Mouse (Mus musculus) gastrocnemius, adult 8-10 months (tissue): ENCODE results near the gene Efna5. TPM values are rescaled to one million over a fixed set of nuclear protein-coding genes. Genes with fewer than 3 reads are reported as not detected.

Experiments
- DNase-seq, 2 experiments: peaks; one replicate each; pipeline ENCODE4 v3.0.0; 2022; ENCODE audit warnings: low spot score in 2 of 2
- total RNA-seq, 4 experiments: library from RNA; stranded (reverse); gene quantifications; 2 replicates each; pipeline ENCODE4 v1.2.4; 2022

Gene Efna5
- total RNA-seq, 4 experiments from 2014 or later, result 0.29 to 1.3 (median 0.71) TPM

DNA sequence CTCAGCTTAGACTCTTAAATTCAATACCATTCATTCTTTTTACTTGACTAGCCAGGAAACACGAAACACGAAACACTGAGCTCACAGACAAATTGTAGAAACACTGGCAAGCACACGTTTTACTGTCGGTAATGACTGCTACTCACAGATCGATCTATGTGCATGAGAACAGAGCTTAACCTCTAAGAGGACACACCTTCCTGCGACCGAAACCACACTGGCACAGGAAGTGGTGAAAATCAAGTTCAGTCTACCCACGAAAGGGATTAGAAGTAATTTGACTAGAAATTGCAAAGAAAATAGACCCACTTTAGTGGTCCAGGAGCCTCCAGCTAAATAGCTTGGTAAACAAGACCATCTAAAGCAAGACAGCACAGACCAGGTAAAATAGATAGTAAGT is 23.8 kb downstream of the Efna5 start:
- no peak for DNase-seq

- DNase-seq, result no peak
Observed at GRCm38 (mm10) chr17:62853741-62854140, 27.4 kb downstream of the Efna5 start.

GRCm38 (mm10) chr17:62852822-62853608 is 28.1 kb downstream of the Efna5 start:
- DNase-seq, result no peak

GRCm38 (mm10) chr17:62851268-62851667 is 29.8 kb downstream of the Efna5 start:
- DNase-seq, result no peak

GRCm38 (mm10) chr17:62850603-62851002 is 30.5 kb downstream of the Efna5 start:
- no peak for DNase-seq

DNA sequence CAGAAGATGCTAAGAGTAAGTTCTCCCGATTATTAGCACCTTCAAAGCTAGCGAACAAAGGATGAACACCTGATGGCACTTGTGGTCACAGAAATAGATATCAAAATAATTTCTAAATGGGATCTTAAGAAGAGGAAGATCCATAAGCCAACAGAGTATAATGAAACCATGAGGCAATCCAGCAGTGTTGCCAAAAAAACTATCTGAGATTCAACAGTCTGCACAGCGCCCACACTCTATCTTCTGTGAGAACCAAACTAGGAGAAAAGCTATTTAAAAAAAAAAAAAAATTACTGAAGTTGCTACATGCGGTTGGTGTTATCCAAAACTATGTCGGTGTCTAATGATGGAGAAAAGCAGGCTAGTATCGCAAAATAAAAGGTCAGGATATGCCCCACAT is 31.4 kb downstream of the Efna5 start:
- no peak for DNase-seq

DNA sequence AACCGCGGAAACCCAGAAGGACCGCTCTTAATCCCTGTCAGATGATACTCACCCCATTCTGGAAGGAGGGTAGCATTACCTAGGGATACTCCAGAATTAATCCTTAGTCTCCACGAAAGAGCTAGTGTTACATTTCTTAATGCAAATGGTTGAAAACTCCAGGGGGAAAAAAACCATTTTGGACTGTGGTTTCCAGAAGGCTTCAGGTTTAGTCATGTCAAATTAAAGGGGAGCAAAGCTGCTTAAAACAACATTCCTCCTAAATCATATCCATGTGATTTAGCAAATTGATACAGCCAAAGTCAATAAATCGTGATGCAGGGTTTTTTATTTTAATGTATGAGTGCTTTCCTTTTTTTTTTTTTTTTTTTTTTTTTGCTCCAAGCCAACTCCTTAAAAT is 35.5 kb downstream of the Efna5 start:
- no peak for DNase-seq

DNA sequence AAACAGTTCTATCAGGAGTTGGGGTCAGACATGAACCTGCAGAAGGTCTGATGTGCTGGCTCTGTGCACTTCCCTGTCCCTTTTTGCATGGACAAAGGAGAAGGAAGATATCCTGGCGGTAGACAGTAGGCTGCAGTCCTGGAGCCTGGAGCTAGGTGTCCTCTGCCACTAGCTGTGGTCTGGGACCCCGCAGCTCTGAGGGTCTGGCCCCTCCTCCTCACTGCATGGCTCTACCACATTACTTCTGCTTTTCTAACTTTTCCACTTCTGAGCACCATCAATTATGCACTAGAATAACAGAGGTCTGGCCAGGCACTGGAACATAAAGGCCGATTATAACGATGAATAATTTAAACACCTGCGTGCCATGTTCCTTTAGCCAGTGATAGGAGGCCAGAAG is 36.8 kb downstream of the Efna5 start:
- DNase-seq, result no peak

DNA sequence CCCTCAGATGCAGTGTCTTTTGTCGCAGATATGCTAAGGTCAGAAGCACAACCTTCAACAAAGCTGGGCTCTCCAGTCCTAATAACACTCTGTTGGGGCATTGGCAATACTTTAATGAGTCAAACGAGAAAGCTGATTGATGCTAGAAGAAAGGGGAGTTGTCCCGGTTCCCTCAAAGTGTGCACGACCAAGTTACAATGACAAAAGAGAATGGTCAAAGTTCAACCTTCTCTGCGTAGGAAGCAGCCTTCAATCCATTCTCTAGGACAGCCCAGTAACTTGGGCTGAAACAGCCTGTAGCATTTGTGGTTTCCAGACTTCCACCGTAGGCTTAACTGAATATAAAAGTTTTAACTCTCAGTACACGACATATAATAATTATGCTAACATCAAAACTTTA is 43.8 kb downstream of the Efna5 start:
- DNase-seq, result no peak

DNA sequence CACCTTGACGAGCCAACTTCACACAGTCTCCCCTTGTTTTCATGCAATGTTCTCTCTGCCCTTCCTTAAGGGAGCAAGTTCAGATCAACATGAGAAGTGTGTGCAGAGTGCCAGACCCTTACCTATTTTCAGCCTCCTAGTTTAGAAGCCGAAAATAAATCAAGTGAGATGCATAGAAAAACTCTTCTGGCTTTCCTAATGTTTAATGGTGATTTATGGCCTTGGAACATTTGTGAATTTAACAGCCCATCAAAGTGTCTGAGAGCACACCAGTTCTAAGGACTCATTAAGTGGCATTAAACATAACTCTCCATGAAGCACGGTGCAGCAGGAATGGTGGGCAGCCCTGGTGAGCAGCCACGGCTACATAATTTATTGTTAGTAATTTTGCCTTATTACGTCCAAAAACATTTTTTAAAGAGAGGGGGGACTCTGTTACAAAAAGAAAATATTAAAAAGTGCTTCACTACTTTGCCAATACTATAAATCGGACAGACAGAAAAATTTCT is 44.5 kb downstream of the Efna5 start:
- DNase-seq, result no peak

- no peak for DNase-seq
Observed at GRCm38 (mm10) chr17:62832550-62833127, 48.5 kb downstream of the Efna5 start.

DNA sequence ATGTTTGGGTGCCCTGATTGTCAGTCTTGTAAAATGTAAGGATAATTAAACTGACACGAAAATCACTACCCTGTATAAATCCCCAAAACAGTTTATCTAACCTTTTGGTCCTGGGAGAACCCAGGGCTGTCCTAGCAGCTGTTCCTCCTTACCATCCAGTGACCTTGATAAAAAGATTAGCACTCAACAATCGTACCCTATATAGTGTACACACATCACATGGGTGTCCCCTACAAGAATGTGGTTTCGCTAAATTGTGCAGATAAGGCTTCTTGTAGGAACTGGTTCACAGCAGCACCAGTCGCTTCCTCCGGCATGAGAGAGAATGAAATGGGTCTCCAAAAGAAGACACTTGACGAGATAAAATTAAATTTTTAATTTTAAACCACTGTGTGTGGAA is 53.6 kb downstream of the Efna5 start:
- no peak for DNase-seq

GRCm38 (mm10) chr17:62821219-62821618 is 59.9 kb downstream of the Efna5 start:
- no peak for DNase-seq

GRCm38 (mm10) chr17:62819931-62820330 is 61.2 kb downstream of the Efna5 start:
- DNase-seq, result no peak

- no peak for DNase-seq
Observed at GRCm38 (mm10) chr17:62818821-62819220, 62.3 kb downstream of the Efna5 start.

DNA sequence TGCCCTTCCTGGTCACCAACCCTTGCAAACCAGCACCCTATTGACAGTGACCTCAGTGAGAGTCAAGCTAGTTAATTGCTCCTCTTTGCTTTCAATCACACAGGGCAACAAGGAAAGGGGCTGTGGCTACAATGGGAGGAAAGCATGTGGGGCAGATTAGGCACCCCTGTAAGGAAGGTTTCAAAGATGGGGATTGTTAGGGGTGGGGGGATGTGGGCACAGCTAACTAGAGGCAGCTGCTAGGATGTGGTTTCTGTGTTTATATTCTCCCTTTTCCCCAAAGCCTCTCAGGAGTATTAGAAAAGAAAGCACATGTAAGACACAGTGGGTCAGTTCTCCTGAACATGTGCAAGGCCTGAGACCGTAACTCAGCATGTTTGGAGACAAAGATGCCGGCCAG is 62.8 kb downstream of the Efna5 start:
- DNase-seq, result no peak

- DNase-seq, result no peak
Observed at GRCm38 (mm10) chr17:62816879-62817278, 64.2 kb downstream of the Efna5 start.

- no peak for DNase-seq
Observed at GRCm38 (mm10) chr17:62813461-62813860, 67.7 kb downstream of the Efna5 start.

GRCm38 (mm10) chr17:62807891-62808290 is 73.2 kb downstream of the Efna5 start:
- DNase-seq, result no peak

- no peak for DNase-seq
Observed at GRCm38 (mm10) chr17:62806646-62807045, 74.5 kb downstream of the Efna5 start.

GRCm38 (mm10) chr17:62802748-62803147 is 78.4 kb downstream of the Efna5 start:
- DNase-seq, result no peak

DNA sequence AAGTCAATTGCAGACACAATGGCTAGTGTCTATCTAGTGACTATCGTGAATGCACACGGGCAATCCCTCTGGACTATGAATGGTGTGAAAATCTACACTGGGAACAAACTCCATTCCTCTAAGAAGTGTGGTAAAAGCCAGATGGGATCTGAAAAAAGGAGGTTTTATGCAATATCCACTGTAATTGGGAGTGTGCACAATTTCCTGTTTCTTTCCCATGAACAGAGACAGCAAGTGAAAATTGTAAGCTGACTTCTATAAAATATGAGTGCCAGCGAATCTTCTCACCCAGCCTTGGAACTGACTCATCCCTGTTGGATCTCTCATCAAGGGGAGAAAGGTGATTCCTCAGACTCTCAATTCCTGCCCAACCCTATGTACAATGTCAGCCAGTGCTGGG is 83.8 kb downstream of the Efna5 start:
- no peak for DNase-seq
